Mouse (Mus musculus) neural tube, embryonic 13.5 days (tissue): ENCODE measurements at regions not wholly inside any gene's neighbourhood (a gene's known extent, or its start where the extent isn't known, plus 50 kb on each side); places are given as distances from the start of the nearest gene placed in this dataset.
A peak's percentile ranks its signal among the peaks of the same experiment; 100 is the strongest.

ENCODE experiments used
- ATAC-seq: fragments of 200-750 bp; cut with Nextera tagmentation; 2 replicates; pipeline ENCODE4 v1.8.0; 2017; ENCODE audit warnings: low read depth, mild to moderate bottlenecking, moderate TSS enrichment, moderate library complexity
- H3K27ac ChIP-seq: fragments of 300-500 bp; sonication (generic); replicated peaks from 2 replicates; pipeline ENCODE4 v1.5.1; 2015; ENCODE audit warnings: moderate library complexity, mild to moderate bottlenecking, inconsistent platforms
- H3K27me3 ChIP-seq: fragments of 300-500 bp; sonication (generic); 2 replicates; pipeline ENCODE4 v1.6.1; 2015; ENCODE audit warnings: mild to moderate bottlenecking, inconsistent platforms
- H3K36me3 ChIP-seq: fragments of 300-500 bp; sonication (generic); 2 replicates; pipeline ENCODE4 v1.6.1; 2015; ENCODE audit warnings: mild to moderate bottlenecking, inconsistent platforms
- H3K4me1 ChIP-seq: fragments of 300-500 bp; sonication (generic); replicated peaks from 2 replicates; pipeline ENCODE4 v1.6.1; 2015; ENCODE audit warnings: inconsistent platforms
- H3K4me2 ChIP-seq: fragments of 300-500 bp; sonication (generic); 2 replicates; pipeline ENCODE4 v1.6.1; 2015; ENCODE audit warnings: inconsistent platforms, mild to moderate bottlenecking, moderate library complexity
- H3K4me3 ChIP-seq: fragments of 300-500 bp; sonication (generic); 2 replicates; pipeline ENCODE4 v1.5.1; 2015; ENCODE audit warnings: mild to moderate bottlenecking, inconsistent platforms
- H3K9ac ChIP-seq: fragments of 300-500 bp; sonication (generic); 2 replicates; pipeline ENCODE4 v1.6.1; 2015; ENCODE audit warnings: moderate library complexity, mild to moderate bottlenecking, inconsistent platforms
- H3K9me3 ChIP-seq: fragments of 300-500 bp; sonication (generic); 2 replicates; pipeline ENCODE4 v1.6.1; 2016; ENCODE audit warnings: inconsistent platforms
- WGBS: fragments of 180-500 bp; shearing (Covaris S2); methylation state at CpG from one replicate; pipeline ENCODE4 v1.1.7; 2015; 5-methylcytosine and 5-hydroxymethylcytosine counted together

- H3K4me2 ChIP-seq: no peak overlapping the region
- no peak overlapping the region for H3K4me3 ChIP-seq
- H3K27me3 ChIP-seq: no peaks in the 10 kb centered on the region
- H3K9me3 ChIP-seq: no peaks in the 10 kb centered on the region
- no peak for ATAC-seq
- no peak overlapping the region for H3K9ac ChIP-seq
- no peak overlapping the region for H3K27ac ChIP-seq
- WGBS: 100% methylated on average over 1 of the region's 1 CpGs
- H3K4me1 ChIP-seq: 0 out of 2 replicates have a peak, but pooled peaks cover 5% of the 10 kb centered on the region
- no peaks in the 10 kb centered on the region for H3K36me3 ChIP-seq
Observed at GRCm38 (mm10) chr8:118023451-118023850, 221.7 kb upstream of the Mphosph6 start.

DNA sequence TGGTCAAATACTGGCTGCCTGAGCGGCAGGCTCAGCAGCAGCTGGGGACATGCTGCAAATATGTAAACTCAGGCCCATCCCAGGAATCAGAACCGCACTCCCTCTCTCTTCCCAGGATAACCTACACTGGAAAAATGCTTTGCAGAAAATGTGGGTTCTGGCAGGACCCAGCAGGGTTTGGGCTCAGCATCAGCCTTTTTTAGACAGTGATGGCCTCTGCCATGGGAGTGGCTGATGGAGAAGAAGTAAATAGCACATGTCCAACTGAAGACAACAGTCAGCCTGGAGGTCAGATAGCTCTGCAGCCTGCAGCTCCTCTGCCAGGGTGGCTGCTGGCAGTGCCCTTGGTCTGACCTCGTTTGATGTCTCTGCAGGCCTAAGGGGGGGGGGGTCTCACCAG, 220.2 kb upstream of the Mphosph6 start:
- no peak overlapping the region for H3K4me3 ChIP-seq
- 63% methylated on average over 3 of the region's 3 CpGs for WGBS
- no peaks in the 10 kb centered on the region for H3K27me3 ChIP-seq
- H3K4me2 ChIP-seq: no peak overlapping the region
- no peaks in the 10 kb centered on the region for H3K36me3 ChIP-seq
- no peak overlapping the region for H3K27ac ChIP-seq
- H3K9ac ChIP-seq: no peak overlapping the region
- ATAC-seq: no peak
- no peaks in the 10 kb centered on the region for H3K9me3 ChIP-seq
- peaks cover 14% of the 10 kb centered on the region for H3K4me1 ChIP-seq

DNA sequence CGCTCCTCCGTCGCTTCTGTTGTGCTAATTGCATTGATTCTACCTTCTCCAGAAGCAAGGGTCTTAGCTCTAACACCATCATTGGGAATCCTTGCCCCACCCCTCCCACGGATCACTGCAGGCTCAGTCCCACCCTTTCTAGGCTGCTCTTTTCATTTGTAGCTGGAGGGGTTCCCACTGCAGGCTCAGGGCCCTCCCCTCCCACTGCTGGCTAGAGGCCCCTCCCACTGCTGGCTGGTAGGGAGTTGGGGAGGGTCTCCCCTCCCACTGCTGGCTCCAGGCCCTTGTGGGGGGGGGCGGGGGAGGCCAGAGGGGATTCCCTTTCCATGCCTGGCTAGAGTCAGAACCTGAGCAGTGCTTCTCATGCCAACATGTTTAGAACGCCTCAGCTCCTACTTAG, 215.5 kb upstream of the Mphosph6 start:
- H3K4me3 ChIP-seq: no peak overlapping the region
- H3K27ac ChIP-seq: no peak overlapping the region
- H3K27me3 ChIP-seq: no peaks in the 10 kb centered on the region
- WGBS: 24% methylated on average over 6 of the region's 6 CpGs
- peaks cover 13% of the 10 kb centered on the region for H3K4me1 ChIP-seq
- no peaks in the 10 kb centered on the region for H3K9me3 ChIP-seq
- no peaks in the 10 kb centered on the region for H3K36me3 ChIP-seq
- ATAC-seq: no peak
- H3K9ac ChIP-seq: no peak overlapping the region
- H3K4me2 ChIP-seq: no peak overlapping the region

GRCm38 (mm10) chr8:118005186-118005585, 203.4 kb upstream of the Mphosph6 start:
- no peak overlapping the region for H3K4me2 ChIP-seq
- WGBS: 35% methylated on average over 2 of the region's 2 CpGs
- H3K4me3 ChIP-seq: no peak overlapping the region
- H3K27me3 ChIP-seq: no peaks in the 10 kb centered on the region
- H3K9me3 ChIP-seq: no peaks in the 10 kb centered on the region
- no peak overlapping the region for H3K27ac ChIP-seq
- ATAC-seq: no peak
- H3K36me3 ChIP-seq: no peaks in the 10 kb centered on the region
- H3K9ac ChIP-seq: no peak overlapping the region
- peaks cover 12% of the 10 kb centered on the region for H3K4me1 ChIP-seq

DNA sequence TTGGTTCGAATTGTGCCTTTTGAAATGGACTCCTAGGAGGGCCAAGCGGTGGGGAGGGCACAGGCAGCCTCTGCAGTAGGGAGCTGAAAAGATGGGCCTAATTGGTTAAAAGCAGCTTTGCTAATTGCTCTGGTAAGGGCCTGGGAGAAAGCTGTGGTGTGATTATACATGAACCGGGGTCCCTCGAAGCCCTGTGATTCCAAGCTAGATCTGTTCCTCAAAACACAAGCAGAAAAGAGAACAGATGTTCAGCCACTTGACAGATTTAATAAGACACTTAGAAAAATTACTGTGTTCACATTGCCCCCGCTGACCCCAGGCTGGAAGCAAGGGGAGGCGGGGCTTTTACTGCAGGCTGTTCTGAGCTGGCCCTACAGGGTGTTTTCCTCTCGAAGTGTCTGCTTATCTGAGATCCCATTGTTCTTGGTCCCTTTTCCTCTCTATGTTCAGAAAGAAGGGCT, 202.7 kb upstream of the Mphosph6 start:
- no peak overlapping the region for H3K4me2 ChIP-seq
- no peaks in the 10 kb centered on the region for H3K27me3 ChIP-seq
- H3K9ac ChIP-seq: no peak overlapping the region
- no peak overlapping the region; the same call in 1 of the 2 replicates for H3K27ac ChIP-seq
- H3K9me3 ChIP-seq: no peaks in the 10 kb centered on the region
- peaks cover 12% of the 10 kb centered on the region for H3K4me1 ChIP-seq
- ATAC-seq: no peak
- H3K4me3 ChIP-seq: no peak overlapping the region
- H3K36me3 ChIP-seq: no peaks in the 10 kb centered on the region
- WGBS: 23% methylated on average over 7 of the region's 7 CpGs

DNA sequence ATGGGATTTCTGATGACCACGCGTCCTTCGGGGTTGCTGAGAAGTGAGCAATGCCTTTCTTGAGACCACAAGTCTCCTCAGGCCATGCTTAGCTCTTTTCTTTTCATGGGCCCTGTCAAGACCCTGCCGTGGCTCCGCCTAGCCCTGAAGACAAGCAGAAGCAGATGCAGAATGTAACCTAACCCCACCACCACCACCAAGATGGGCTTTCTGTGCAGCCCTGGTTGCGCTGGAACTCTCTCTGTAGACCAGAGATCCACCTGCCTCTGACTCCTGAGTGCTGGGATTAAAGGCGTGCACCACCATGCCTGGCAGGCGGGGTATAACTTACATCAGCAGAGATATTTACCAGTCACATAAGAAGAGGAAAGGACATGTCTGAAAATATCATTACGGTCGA, 199.4 kb upstream of the Mphosph6 start:
- no peak overlapping the region for H3K27ac ChIP-seq
- H3K36me3 ChIP-seq: no peaks in the 10 kb centered on the region
- no peaks in the 10 kb centered on the region for H3K9me3 ChIP-seq
- no peak overlapping the region for H3K4me2 ChIP-seq
- 88% methylated on average over 10 of the region's 10 CpGs for WGBS
- H3K9ac ChIP-seq: no peak overlapping the region
- H3K27me3 ChIP-seq: no peaks in the 10 kb centered on the region
- peaks cover 17% of the 10 kb centered on the region for H3K4me1 ChIP-seq
- no peak for ATAC-seq
- H3K4me3 ChIP-seq: no peak overlapping the region

GRCm38 (mm10) chr8:117991826-117992225, 190.1 kb upstream of the Mphosph6 start:
- 84% methylated on average over 7 of the region's 7 CpGs for WGBS
- Histone ChIP-seq H3K4me1 (no peaks in the 10 kb centered on the region), H3K36me3 (no peaks in the 10 kb centered on the region), H3K27me3 (no peaks in the 10 kb centered on the region), H3K27ac (no peak overlapping the region), H3K4me2 (no peak overlapping the region), H3K9ac (no peak overlapping the region), H3K4me3 (no peak overlapping the region), H3K9me3 (no peaks in the 10 kb centered on the region)
- no peak for ATAC-seq

GRCm38 (mm10) chr8:117988781-117989180, 187.0 kb upstream of the Mphosph6 start:
- H3K4me3 ChIP-seq: no peak overlapping the region
- H3K4me2 ChIP-seq: no peak overlapping the region
- ATAC-seq: 0 out of 2 replicates have a peak, but pooled peaks have one; percentile 27
- no peaks in the 10 kb centered on the region for H3K36me3 ChIP-seq
- H3K9ac ChIP-seq: no peak overlapping the region
- no peak overlapping the region for H3K27ac ChIP-seq
- H3K4me1 ChIP-seq: no peaks in the 10 kb centered on the region
- no peaks in the 10 kb centered on the region; the same call in 1 of the 2 replicates for H3K9me3 ChIP-seq
- WGBS: 64% methylated on average over 5 of the region's 5 CpGs
- no peaks in the 10 kb centered on the region for H3K27me3 ChIP-seq

- 90% methylated on average over 5 of the region's 5 CpGs for WGBS
- Histone ChIP-seq H3K9me3 (no peaks in the 10 kb centered on the region), H3K4me3 (no peak overlapping the region), H3K4me1 (no peaks in the 10 kb centered on the region), H3K9ac (no peak overlapping the region), H3K27ac (no peak overlapping the region), H3K27me3 (no peaks in the 10 kb centered on the region), H3K36me3 (no peaks in the 10 kb centered on the region), H3K4me2 (no peak overlapping the region)
- no peak for ATAC-seq
Observed at GRCm38 (mm10) chr8:117968306-117968705, 166.6 kb upstream of the Mphosph6 start.

DNA sequence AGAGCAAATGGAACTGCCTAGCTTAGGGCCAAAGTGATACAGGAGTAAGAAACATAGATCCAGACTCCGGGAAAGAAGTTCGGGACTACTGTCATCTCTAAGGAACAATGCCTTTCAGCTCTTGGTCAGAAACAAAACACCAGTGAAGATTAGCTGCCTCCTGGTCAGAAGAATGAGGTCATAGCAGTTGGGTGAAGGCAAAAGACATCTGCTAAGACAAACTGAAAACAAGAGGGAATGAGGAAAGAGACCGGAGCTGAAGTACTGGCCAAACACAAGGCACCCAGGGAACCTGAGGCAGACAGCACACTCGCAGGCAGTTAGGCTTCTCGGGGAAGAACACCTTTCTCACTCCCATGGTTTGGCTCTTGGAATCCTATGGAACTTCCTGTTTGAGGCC, 164.8 kb upstream of the Mphosph6 start:
- no peak overlapping the region for H3K4me3 ChIP-seq
- H3K27me3 ChIP-seq: no peaks in the 10 kb centered on the region
- 92% methylated on average over 5 of the region's 5 CpGs for WGBS
- H3K9ac ChIP-seq: no peak overlapping the region
- H3K4me1 ChIP-seq: no peaks in the 10 kb centered on the region
- H3K9me3 ChIP-seq: no peaks in the 10 kb centered on the region
- ATAC-seq: no peak
- no peak overlapping the region for H3K4me2 ChIP-seq
- no peaks in the 10 kb centered on the region for H3K36me3 ChIP-seq
- no peak overlapping the region for H3K27ac ChIP-seq

GRCm38 (mm10) chr8:117963426-117963825, 161.7 kb upstream of the Mphosph6 start:
- H3K27ac ChIP-seq: no peak overlapping the region
- no peaks in the 10 kb centered on the region for H3K27me3 ChIP-seq
- no peak for ATAC-seq
- no peak overlapping the region for H3K9ac ChIP-seq
- no peaks in the 10 kb centered on the region for H3K36me3 ChIP-seq
- no peak overlapping the region for H3K4me2 ChIP-seq
- no peaks in the 10 kb centered on the region for H3K4me1 ChIP-seq
- no peaks in the 10 kb centered on the region for H3K9me3 ChIP-seq
- 89% methylated on average over 13 of the region's 13 CpGs for WGBS
- H3K4me3 ChIP-seq: no peak overlapping the region

DNA sequence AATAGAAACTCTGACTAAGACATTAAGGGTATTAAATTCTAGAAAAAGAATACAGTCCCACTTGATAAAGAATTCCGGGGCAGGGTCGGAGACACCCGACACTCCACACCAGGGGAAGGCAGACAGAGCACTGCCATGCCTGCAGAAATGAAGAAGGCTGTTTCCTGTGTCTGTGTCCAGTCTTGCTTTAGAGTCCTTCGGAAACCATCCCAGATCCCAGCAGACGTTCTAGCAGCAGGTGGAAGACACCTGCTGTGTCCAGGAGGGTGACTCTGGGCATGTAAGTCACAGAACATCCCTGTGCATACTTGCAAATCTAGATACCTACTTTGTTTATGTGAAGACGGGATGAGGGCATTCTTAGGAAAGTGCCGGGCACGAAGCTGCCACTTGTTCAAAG, 160.9 kb upstream of the Mphosph6 start:
- Histone ChIP-seq H3K4me2 (no peak overlapping the region), H3K36me3 (no peaks in the 10 kb centered on the region), H3K27me3 (no peaks in the 10 kb centered on the region), H3K9ac (no peak overlapping the region), H3K9me3 (no peaks in the 10 kb centered on the region), H3K4me3 (no peak overlapping the region), H3K4me1 (no peaks in the 10 kb centered on the region), H3K27ac (no peak overlapping the region)
- 90% methylated on average over 8 of the region's 8 CpGs for WGBS
- no peak for ATAC-seq

- Histone ChIP-seq H3K4me1 (peaks cover 5% of the 10 kb centered on the region), H3K9ac (no peak overlapping the region), H3K9me3 (no peaks in the 10 kb centered on the region), H3K27me3 (no peaks in the 10 kb centered on the region), H3K36me3 (no peaks in the 10 kb centered on the region), H3K27ac (no peak overlapping the region), H3K4me3 (no peak overlapping the region), H3K4me2 (no peak overlapping the region)
- ATAC-seq: no peak
- WGBS: 69% methylated on average over 8 of the region's 8 CpGs
Observed at GRCm38 (mm10) chr8:117959501-117959900, 157.8 kb upstream of the Mphosph6 start.
